Mouse (Mus musculus): ENCODE data around the gene Syt6. TPM values are rescaled to one million over a fixed set of nuclear protein-coding genes. Genes with fewer than 3 reads are reported as not detected.
A peak's percentile ranks its signal among the peaks of the same experiment; 100 is the strongest.

Gene Syt6
- total and polyA plus RNA-seq, 2 experiments from 2014 or later, result 10.1 to 32.6 TPM

GRCm38 (mm10) chr3:103612636-103613355 is 37.8 kb downstream of the Syt6 start:
- no peaks in the 10 kb centered on the region for H3K9me3 ChIP-seq (ENCODE audit: low read length)
- no peaks in the 10 kb centered on the region for H3K27me3 ChIP-seq (ENCODE audit: insufficient read depth, low read length)
- H3K4me2 ChIP-seq (ENCODE audit: low read depth, low read length), result no peak overlapping the region
- H3K27ac ChIP-seq, result no peak overlapping the region
- H3K9ac ChIP-seq (replicated peaks; ENCODE audit: low read length), result no peak overlapping the region
- DNase-seq (ENCODE audit: low spot score), result no peak
- no peak for ATAC-seq
- WGBS, result 71% methylated on average over 9 of the region's 9 CpGs
- no peaks in the 10 kb centered on the region for H3K4me1 ChIP-seq (ENCODE audit: insufficient read depth, low read length)
- no peaks in the 10 kb centered on the region for H3K36me3 ChIP-seq (ENCODE audit: insufficient read depth, low read length)
- TF ChIP-seq CTCF (IDR thresholded peaks at IDR 0.05; ENCODE audit: low read depth), result no peak
- H3K4me3 ChIP-seq (ENCODE audit: low read length), result no peak overlapping the region

DNA sequence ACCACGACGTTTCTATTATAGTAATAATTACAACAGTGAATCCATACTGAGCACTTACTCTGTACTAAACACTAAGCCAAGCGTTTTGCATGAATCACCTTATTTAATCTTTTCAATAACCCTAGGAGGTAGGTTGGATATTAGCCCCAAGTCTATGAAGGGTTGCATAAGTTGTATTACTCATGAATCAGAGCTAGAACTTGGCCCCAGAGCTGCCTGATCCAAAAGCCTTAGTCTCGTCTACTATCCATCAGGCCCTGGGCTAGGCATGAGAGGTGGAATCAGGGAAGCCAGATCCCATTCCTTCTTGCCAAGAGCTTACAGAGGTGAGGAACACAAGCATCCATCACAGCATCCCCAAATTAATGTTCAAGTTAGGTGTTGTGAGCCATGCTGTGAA is 40.6 kb downstream of the Syt6 start:
- TF ChIP-seq CTCF (IDR thresholded peaks at IDR 0.05; ENCODE audit: low read depth), result no peak
- no peak for DNase-seq (ENCODE audit: low spot score)
- H3K4me3 ChIP-seq (ENCODE audit: low read length), result no peak overlapping the region
- no peaks in the 10 kb centered on the region for H3K4me1 ChIP-seq (ENCODE audit: insufficient read depth, low read length)
- no peaks in the 10 kb centered on the region for H3K9me3 ChIP-seq (ENCODE audit: low read length)
- 69% methylated on average over 4 of the region's 4 CpGs for WGBS
- H3K27ac ChIP-seq, result no peak overlapping the region
- ATAC-seq, result no peak
- no peak overlapping the region for H3K9ac ChIP-seq (replicated peaks; ENCODE audit: low read length)
- H3K27me3 ChIP-seq (ENCODE audit: insufficient read depth, low read length), result no peaks in the 10 kb centered on the region
- no peaks in the 10 kb centered on the region for H3K36me3 ChIP-seq (ENCODE audit: insufficient read depth, low read length)
- no peak overlapping the region for H3K4me2 ChIP-seq (ENCODE audit: low read depth, low read length)

DNA sequence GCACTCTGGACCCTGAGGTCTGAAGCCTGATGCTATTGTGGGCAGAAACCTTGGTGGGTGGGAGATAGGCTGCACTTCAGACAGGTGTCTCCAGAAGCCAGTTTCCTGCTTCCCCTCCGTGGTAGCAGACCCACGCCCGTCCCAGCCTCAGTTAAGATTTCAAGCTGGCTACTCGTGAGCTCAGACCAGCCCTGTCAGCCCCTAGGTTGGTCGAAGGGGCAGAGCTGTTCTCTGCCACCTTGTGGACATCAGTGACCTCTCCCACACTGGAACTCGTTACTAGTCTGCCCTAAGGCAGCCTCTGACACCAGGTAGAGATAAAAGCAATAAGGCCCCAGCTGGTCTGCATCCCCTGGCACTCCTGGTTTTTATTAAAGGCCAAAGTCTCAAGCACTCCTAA is 42.0 kb downstream of the Syt6 start:
- ATAC-seq, result no peak

GRCm38 (mm10) chr3:103620101-103620500 is 45.1 kb downstream of the Syt6 start:
- no peak for TF ChIP-seq CTCF (IDR thresholded peaks at IDR 0.05; ENCODE audit: low read depth)
- ATAC-seq, result no peak
- WGBS, result 64% methylated on average over 11 of the region's 11 CpGs
- peaks cover 8% of the 10 kb centered on the region; the same call in 1 of the 2 replicates for H3K4me1 ChIP-seq (ENCODE audit: insufficient read depth, low read length)
- no peak overlapping the region for H3K27ac ChIP-seq
- no peak overlapping the region for H3K4me2 ChIP-seq (ENCODE audit: low read depth, low read length)
- no peaks in the 10 kb centered on the region for H3K27me3 ChIP-seq (ENCODE audit: insufficient read depth, low read length)
- DNase-seq (ENCODE audit: low spot score), result no peak
- H3K9ac ChIP-seq (replicated peaks; ENCODE audit: low read length), result no peak overlapping the region
- H3K4me3 ChIP-seq (ENCODE audit: low read length), result no peak overlapping the region
- no peaks in the 10 kb centered on the region for H3K9me3 ChIP-seq (ENCODE audit: low read length)
- H3K36me3 ChIP-seq (ENCODE audit: insufficient read depth, low read length), result no peaks in the 10 kb centered on the region

More for the DNA sequence above, 42.0 kb downstream of the Syt6 start:
- Histone ChIP-seq H3K4me2 (ENCODE audit: low read depth, low read length) (no peak overlapping the region), H3K9ac (replicated peaks; ENCODE audit: low read length) (no peak overlapping the region), H3K27ac (no peak overlapping the region), H3K4me3 (ENCODE audit: low read length) (no peak overlapping the region), H3K36me3 (ENCODE audit: insufficient read depth, low read length) (no peaks in the 10 kb centered on the region), H3K27me3 (ENCODE audit: insufficient read depth, low read length) (no peaks in the 10 kb centered on the region), H3K4me1 (ENCODE audit: insufficient read depth, low read length) (no peaks in the 10 kb centered on the region), H3K9me3 (ENCODE audit: low read length) (no peaks in the 10 kb centered on the region)
- peak; percentile 37; the same call in 1 of the 2 replicates for TF ChIP-seq CTCF (IDR thresholded peaks at IDR 0.05; ENCODE audit: low read depth)
- 58% methylated on average over 6 of the region's 6 CpGs for WGBS
- DNase-seq (ENCODE audit: low spot score), result no peak

- H3K27ac ChIP-seq, result no peak overlapping the region
- H3K36me3 ChIP-seq (ENCODE audit: insufficient read depth, low read length), result no peaks in the 10 kb centered on the region
- 62% methylated on average over 10 of the region's 10 CpGs for WGBS
- no peak overlapping the region for H3K4me3 ChIP-seq (ENCODE audit: low read length)
- no peak overlapping the region for H3K9ac ChIP-seq (replicated peaks; ENCODE audit: low read length)
- H3K4me1 ChIP-seq (ENCODE audit: insufficient read depth, low read length), result peaks cover 8% of the 10 kb centered on the region; the same call in 1 of the 2 replicates
- DNase-seq (ENCODE audit: low spot score), result peak; percentile 60
- no peak for ATAC-seq
- no peak for TF ChIP-seq CTCF (IDR thresholded peaks at IDR 0.05; ENCODE audit: low read depth)
- H3K4me2 ChIP-seq (ENCODE audit: low read depth, low read length), result no peak overlapping the region
- no peaks in the 10 kb centered on the region for H3K27me3 ChIP-seq (ENCODE audit: insufficient read depth, low read length)
- no peaks in the 10 kb centered on the region for H3K9me3 ChIP-seq (ENCODE audit: low read length)
Observed at GRCm38 (mm10) chr3:103623893-103624470, 49.0 kb downstream of the Syt6 start.

GRCm38 (mm10) chr3:103624591-103625051 is 49.6 kb downstream of the Syt6 start:
- H3K36me3 ChIP-seq (ENCODE audit: insufficient read depth, low read length), result no peaks in the 10 kb centered on the region
- no peaks in the 10 kb centered on the region for H3K27me3 ChIP-seq (ENCODE audit: insufficient read depth, low read length)
- H3K4me1 ChIP-seq (ENCODE audit: insufficient read depth, low read length), result peaks cover 8% of the 10 kb centered on the region; the same call in 1 of the 2 replicates
- H3K9me3 ChIP-seq (ENCODE audit: low read length), result no peaks in the 10 kb centered on the region
- no peak overlapping the region for H3K4me2 ChIP-seq (ENCODE audit: low read depth, low read length)
- no peak for TF ChIP-seq CTCF (IDR thresholded peaks at IDR 0.05; ENCODE audit: low read depth)
- no peak overlapping the region for H3K9ac ChIP-seq (replicated peaks; ENCODE audit: low read length)
- DNase-seq (ENCODE audit: low spot score) (peak; percentile 62), ATAC-seq (0 out of 2 replicates have a peak, but pooled peaks have one; percentile 42)
- WGBS, result 19% methylated on average over 5 of the region's 5 CpGs
- no peak overlapping the region for H3K4me3 ChIP-seq (ENCODE audit: low read length)
- no peak overlapping the region; the same call in 1 of the 2 replicates for H3K27ac ChIP-seq

DNA sequence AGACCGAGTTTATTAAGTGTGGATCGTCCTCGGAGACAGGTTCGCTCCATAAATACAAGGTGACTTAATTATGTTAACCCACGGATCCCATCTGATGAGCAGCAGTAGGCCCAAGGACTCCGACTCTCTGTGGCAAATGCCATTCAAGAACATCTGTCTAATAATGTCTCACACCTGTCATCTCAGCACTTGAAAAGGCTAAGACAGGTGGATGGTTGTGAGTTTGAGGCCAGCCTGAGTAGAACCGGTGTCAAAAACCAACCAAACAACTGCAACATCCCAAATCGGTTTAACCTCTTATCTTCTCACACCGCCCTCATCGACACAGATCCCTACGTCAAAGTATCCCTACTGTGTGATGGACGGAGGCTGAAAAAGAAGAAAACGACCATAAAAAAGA is 50.1 kb downstream of the Syt6 start:
- H3K9me3 ChIP-seq (ENCODE audit: low read length), result no peaks in the 10 kb centered on the region
- no peak overlapping the region for H3K27ac ChIP-seq
- WGBS, result 76% methylated on average over 13 of the region's 13 CpGs
- DNase-seq (ENCODE audit: low spot score) (no peak), ATAC-seq (no peak)
- H3K4me3 ChIP-seq (ENCODE audit: low read length), result no peak overlapping the region
- no peak overlapping the region for H3K4me2 ChIP-seq (ENCODE audit: low read depth, low read length)
- H3K36me3 ChIP-seq (ENCODE audit: insufficient read depth, low read length), result no peaks in the 10 kb centered on the region
- no peak overlapping the region for H3K9ac ChIP-seq (replicated peaks; ENCODE audit: low read length)
- no peaks in the 10 kb centered on the region for H3K27me3 ChIP-seq (ENCODE audit: insufficient read depth, low read length)
- H3K4me1 ChIP-seq (ENCODE audit: insufficient read depth, low read length), result peaks cover 8% of the 10 kb centered on the region; the same call in 1 of the 2 replicates
- TF ChIP-seq CTCF (IDR thresholded peaks at IDR 0.05; ENCODE audit: low read depth), result no peak
